Mouse (Mus musculus): ENCODE measurements around the gene Irgc1. TPM values are rescaled to one million over a fixed set of nuclear protein-coding genes. Genes with fewer than 3 reads are reported as not detected.

Gene Irgc1
- polyA plus RNA-seq, 1 experiment, result not detected

DNA sequence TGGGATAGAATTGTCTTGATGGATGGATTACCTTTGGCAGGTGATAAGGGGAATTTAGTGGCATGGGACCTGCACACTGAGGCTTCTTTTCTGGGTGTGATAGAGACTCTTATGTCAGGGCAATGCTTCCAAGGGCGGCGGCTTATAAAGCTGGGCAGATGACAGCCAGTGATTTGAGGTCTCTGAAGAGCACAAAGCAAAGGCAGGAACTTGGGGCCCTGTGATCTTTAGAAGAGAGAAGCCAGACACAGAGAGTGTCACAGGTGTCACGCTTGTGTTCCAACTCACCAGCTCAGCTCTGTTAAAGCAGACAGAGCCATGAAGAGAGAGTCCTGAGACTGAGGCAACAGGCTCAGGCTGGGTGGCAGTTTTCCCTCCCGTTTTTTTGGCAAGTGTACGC lies 15.8 kb upstream of the Irgc1 start:
- no peaks in the 10 kb centered on the region for H3K9me3 ChIP-seq (replicated peaks; ENCODE audit: control insufficient read depth, insufficient read depth, low read length, poor library complexity, severe bottlenecking)
- TF ChIP-seq CTCF (IDR thresholded peaks at IDR 0.05; ENCODE audit: low read depth, low read length) (no peak), POLR2A (IDR thresholded peaks at IDR 0.05; ENCODE audit: insufficient read depth, low read length) (no peak), EP300 (IDR thresholded peaks at IDR 0.05; ENCODE audit: insufficient read depth, low read depth, low read length) (no peak)
- H3K36me3 ChIP-seq (ENCODE audit: control insufficient read depth, insufficient read depth, low read length, poor library complexity, severe bottlenecking), result peaks cover 18% of the 10 kb centered on the region
- H3K9ac ChIP-seq (ENCODE audit: low read depth, poor library complexity, severe bottlenecking), result no peak overlapping the region
- H3K4me3 ChIP-seq (ENCODE audit: low read depth, low read length), result no peak overlapping the region
- peaks cover 2% of the 10 kb centered on the region for H3K4me1 ChIP-seq (ENCODE audit: control insufficient read depth, insufficient read depth, low read length)
- H3K27ac ChIP-seq (ENCODE audit: insufficient read depth, low read length), result no peak overlapping the region
- H3K27me3 ChIP-seq (ENCODE audit: control insufficient read depth, insufficient read depth, low read length, poor library complexity, severe bottlenecking), result no peaks in the 10 kb centered on the region

DNA sequence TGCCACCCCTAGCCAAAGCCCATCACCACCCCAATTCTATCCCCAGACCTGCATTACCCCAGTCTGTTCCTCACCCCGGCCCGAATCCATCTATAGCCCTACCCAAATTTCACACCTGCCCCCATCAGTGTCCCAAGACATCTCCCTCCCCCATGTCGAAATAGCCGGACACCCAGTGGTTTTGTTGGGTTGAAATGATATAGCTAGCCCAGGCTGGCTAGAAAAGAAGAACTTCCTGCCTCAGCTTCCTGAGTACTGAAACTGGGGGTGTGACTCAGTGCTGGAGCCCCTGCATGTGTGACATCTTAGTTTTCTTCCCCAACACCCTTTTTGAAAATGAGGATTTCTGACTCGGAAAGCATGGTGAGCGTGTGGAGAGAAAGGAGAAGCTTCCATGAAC lies 14.7 kb upstream of the Irgc1 start:
- no peaks in the 10 kb centered on the region for H3K27me3 ChIP-seq (ENCODE audit: control insufficient read depth, insufficient read depth, low read length, poor library complexity, severe bottlenecking)
- TF ChIP-seq EP300 (IDR thresholded peaks at IDR 0.05; ENCODE audit: insufficient read depth, low read depth, low read length) (no peak), CTCF (IDR thresholded peaks at IDR 0.05; ENCODE audit: low read depth, low read length) (no peak), POLR2A (IDR thresholded peaks at IDR 0.05; ENCODE audit: insufficient read depth, low read length) (no peak)
- no peak overlapping the region for H3K9ac ChIP-seq (ENCODE audit: low read depth, poor library complexity, severe bottlenecking)
- no peak overlapping the region for H3K27ac ChIP-seq (ENCODE audit: insufficient read depth, low read length)
- no peaks in the 10 kb centered on the region for H3K9me3 ChIP-seq (replicated peaks; ENCODE audit: control insufficient read depth, insufficient read depth, low read length, poor library complexity, severe bottlenecking)
- H3K4me1 ChIP-seq (ENCODE audit: control insufficient read depth, insufficient read depth, low read length), result peaks cover 2% of the 10 kb centered on the region
- no peak overlapping the region for H3K4me3 ChIP-seq (ENCODE audit: low read depth, low read length)
- peaks cover 18% of the 10 kb centered on the region for H3K36me3 ChIP-seq (ENCODE audit: control insufficient read depth, insufficient read depth, low read length, poor library complexity, severe bottlenecking)

DNA sequence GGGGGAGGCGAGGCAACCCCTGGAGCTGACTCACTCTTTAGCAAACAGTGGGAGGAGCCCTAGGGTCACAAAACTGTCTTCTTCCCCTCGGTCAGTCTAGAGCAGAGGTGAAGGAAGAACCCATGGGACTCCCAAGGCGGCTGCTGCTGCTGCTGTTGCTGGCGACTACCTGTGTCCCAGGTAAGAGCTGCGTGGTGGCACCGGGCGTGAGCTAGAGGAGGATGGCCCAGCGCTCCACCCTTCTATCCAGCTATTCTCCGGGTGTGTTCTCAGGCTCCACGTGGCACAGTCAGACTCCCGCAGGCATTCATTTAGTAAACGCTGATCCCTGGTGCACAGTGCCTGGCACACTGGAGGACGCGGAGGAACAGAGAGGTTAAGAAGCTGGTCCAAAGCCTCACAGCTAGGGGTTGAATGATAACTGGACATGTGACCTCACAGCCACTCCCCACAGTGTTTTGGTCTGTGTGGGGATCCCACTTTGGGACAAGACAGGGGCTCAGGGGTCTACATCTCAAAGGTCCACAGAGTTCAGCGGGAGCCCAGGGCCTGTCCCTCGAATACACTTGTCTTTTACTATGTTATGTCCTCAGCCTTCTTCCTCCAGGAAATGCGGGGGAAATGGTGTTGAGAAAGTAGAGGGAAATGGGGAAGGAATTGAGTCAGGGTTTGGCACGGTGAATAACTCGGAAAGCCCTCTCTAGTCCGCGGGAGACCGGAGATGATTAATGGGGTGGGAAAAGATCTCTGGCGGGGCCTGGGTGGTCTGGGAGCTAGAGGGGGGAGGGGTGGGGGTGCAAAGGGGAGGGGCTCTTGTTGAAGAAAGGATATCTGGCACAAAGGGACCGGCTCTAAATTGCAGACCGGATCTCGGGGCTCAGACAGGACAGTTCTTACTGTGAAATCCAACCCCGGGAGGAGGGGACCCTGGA lies 10.6 kb upstream of the Irgc1 start, which contains the start of gene Plaur:
TSS of gene Plaur (plus strand) at position 97 of the 932 bp plus-strand sequence.
- Histone ChIP-seq H3K36me3 (ENCODE audit: control insufficient read depth, insufficient read depth, low read length, poor library complexity, severe bottlenecking) (peaks cover 10% of the 10 kb centered on the region; the same call in 1 of the 2 replicates), H3K4me3 (ENCODE audit: low read depth, low read length) (peak within 1 kb of the TSS; percentile 84), H3K9ac (ENCODE audit: low read depth, poor library complexity, severe bottlenecking) (peak within 1 kb of the TSS; percentile 51), H3K4me1 (ENCODE audit: control insufficient read depth, insufficient read depth, low read length) (peaks cover 4% of the 10 kb centered on the region), H3K27me3 (ENCODE audit: control insufficient read depth, insufficient read depth, low read length, poor library complexity, severe bottlenecking) (no peaks in the 10 kb centered on the region), H3K27ac (ENCODE audit: insufficient read depth, low read length) (peak within 1 kb of the TSS; percentile 65), H3K9me3 (replicated peaks; ENCODE audit: control insufficient read depth, insufficient read depth, low read length, poor library complexity, severe bottlenecking) (no peaks in the 10 kb centered on the region)
- TF ChIP-seq CTCF (IDR thresholded peaks at IDR 0.05; ENCODE audit: low read depth, low read length) (no peak), EP300 (IDR thresholded peaks at IDR 0.05; ENCODE audit: insufficient read depth, low read depth, low read length) (no peak), POLR2A (IDR thresholded peaks at IDR 0.05; ENCODE audit: insufficient read depth, low read length) (no peak)

DNA sequence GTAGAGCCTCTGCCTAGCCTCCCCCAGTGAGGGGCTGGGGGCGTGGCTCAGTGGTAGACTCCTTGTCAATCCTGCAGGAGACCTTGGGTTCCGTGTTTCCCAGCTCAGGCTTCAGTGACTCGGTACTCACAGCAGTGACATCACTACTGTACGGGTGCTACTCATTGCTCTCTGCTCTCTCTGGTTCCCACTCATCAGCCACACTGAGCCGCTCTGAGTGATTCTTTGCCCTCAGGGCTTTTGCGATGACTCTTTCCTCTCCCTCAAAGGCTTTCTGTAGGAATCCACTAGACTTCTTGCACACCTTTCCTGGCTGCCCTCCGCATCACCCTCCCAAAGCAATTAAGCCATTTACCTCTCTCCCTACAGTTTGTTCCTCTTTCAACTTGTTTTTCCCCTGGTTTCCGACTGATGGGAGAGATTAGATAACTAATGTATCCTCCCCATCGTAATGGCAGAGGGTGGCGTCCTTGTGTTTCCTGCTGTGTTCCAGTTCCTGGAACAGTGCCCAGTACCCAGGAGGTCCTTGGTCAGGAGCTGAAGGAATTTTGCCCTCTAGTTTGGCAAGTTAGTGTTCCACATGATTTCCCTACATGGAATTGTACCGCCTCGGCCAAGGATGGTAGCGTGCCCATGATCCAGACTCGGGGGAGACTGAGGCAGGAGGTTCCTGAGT lies 9.4 kb upstream of the Irgc1 start:
- Histone ChIP-seq H3K27me3 (ENCODE audit: control insufficient read depth, insufficient read depth, low read length, poor library complexity, severe bottlenecking) (no peaks in the 10 kb centered on the region), H3K4me3 (ENCODE audit: low read depth, low read length) (no peak overlapping the region), H3K4me1 (ENCODE audit: control insufficient read depth, insufficient read depth, low read length) (peaks cover 4% of the 10 kb centered on the region), H3K36me3 (ENCODE audit: control insufficient read depth, insufficient read depth, low read length, poor library complexity, severe bottlenecking) (no peaks in the 10 kb centered on the region), H3K27ac (ENCODE audit: insufficient read depth, low read length) (peak overlapping the region; percentile 65), H3K9ac (ENCODE audit: low read depth, poor library complexity, severe bottlenecking) (no peak overlapping the region), H3K9me3 (replicated peaks; ENCODE audit: control insufficient read depth, insufficient read depth, low read length, poor library complexity, severe bottlenecking) (no peaks in the 10 kb centered on the region)
- TF ChIP-seq CTCF (IDR thresholded peaks at IDR 0.05; ENCODE audit: low read depth, low read length) (no peak), POLR2A (IDR thresholded peaks at IDR 0.05; ENCODE audit: insufficient read depth, low read length) (no peak), EP300 (IDR thresholded peaks at IDR 0.05; ENCODE audit: insufficient read depth, low read depth, low read length) (no peak)

DNA sequence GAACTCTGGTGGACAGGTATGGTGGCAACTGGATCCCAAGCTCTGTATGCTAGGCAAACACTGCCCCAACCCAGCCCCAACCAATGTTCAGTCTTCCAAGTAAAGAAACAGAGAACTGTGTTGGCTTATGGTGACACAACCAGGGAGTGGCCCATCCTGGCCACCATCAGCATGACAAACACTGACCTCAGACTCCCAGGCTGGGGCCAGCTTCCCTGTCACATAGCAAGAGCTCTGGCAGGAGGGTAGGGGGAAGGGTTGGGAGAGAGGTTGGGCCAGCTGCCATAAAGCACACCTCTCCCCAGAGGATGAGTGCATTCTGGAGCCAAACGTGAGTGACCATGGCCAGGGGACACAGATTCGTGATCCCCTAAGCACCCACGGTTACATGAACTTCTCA lies 7.7 kb upstream of the Irgc1 start:
- Histone ChIP-seq H3K27ac (ENCODE audit: insufficient read depth, low read length) (peak overlapping the region; percentile 84), H3K36me3 (ENCODE audit: control insufficient read depth, insufficient read depth, low read length, poor library complexity, severe bottlenecking) (no peaks in the 10 kb centered on the region), H3K4me3 (ENCODE audit: low read depth, low read length) (no peak overlapping the region), H3K27me3 (ENCODE audit: control insufficient read depth, insufficient read depth, low read length, poor library complexity, severe bottlenecking) (no peaks in the 10 kb centered on the region), H3K4me1 (ENCODE audit: control insufficient read depth, insufficient read depth, low read length) (peaks cover 4% of the 10 kb centered on the region), H3K9ac (ENCODE audit: low read depth, poor library complexity, severe bottlenecking) (no peak overlapping the region), H3K9me3 (replicated peaks; ENCODE audit: control insufficient read depth, insufficient read depth, low read length, poor library complexity, severe bottlenecking) (no peaks in the 10 kb centered on the region)
- TF ChIP-seq EP300 (IDR thresholded peaks at IDR 0.05; ENCODE audit: insufficient read depth, low read depth, low read length) (peak; percentile 91; the same call in 1 of the 2 replicates), CTCF (IDR thresholded peaks at IDR 0.05; ENCODE audit: low read depth, low read length) (no peak)

Data from ES-Bruce4 (cell line).